Mouse (Mus musculus) liver, adult 2 months (tissue): ENCODE results near the gene Orc5. TPM values are rescaled to one million over a fixed set of nuclear protein-coding genes. Genes with fewer than 3 reads are reported as not detected.

ENCODE experiments used
- DNase-seq: peaks from one replicate; pipeline ENCODE4 v3.0.0-alpha.2; 2011; ENCODE audit warnings: low read depth, low spot score; ENCODE audit errors: extremely low read depth
- H3K27ac ChIP-seq: fragments of 200-500 bp; replicated peaks from 2 replicates; pipeline ENCODE4 v1.5.1; 2012; ENCODE audit warnings: low read depth, mild to moderate bottlenecking, control low read depth, inconsistent platforms, low read length; ENCODE audit not compliant: insufficient read depth
- H3K27me3 ChIP-seq: fragments of 200-500 bp; 2 replicates; pipeline ENCODE4 v1.6.1; 2012; ENCODE audit warnings: mild to moderate bottlenecking, moderate library complexity, low read length, inconsistent platforms; ENCODE audit not compliant: control insufficient read depth, insufficient read depth
- H3K36me3 ChIP-seq: fragments of 200-500 bp; 2 replicates; pipeline ENCODE4 v1.6.1; 2012; ENCODE audit warnings: low read length, inconsistent platforms; ENCODE audit not compliant: control insufficient read depth, insufficient read depth
- H3K4me1 ChIP-seq: fragments of 200-500 bp; 2 replicates; pipeline ENCODE4 v1.6.1; 2011; ENCODE audit warnings: low read length; ENCODE audit not compliant: control insufficient read depth, insufficient read depth
- H3K4me3 ChIP-seq: fragments of 200-500 bp; 2 replicates; pipeline ENCODE4 v1.5.1; 2011; ENCODE audit warnings: low read depth, mild to moderate bottlenecking, control low read depth, low read length, moderate library complexity; ENCODE audit not compliant: insufficient read depth
- H3K79me2 ChIP-seq: fragments of 200-500 bp; 2 replicates; pipeline ENCODE4 v1.6.1; 2012; ENCODE audit warnings: inconsistent platforms, mild to moderate bottlenecking, low read length, moderate library complexity; ENCODE audit not compliant: control insufficient read depth, insufficient read depth
- H3K9ac ChIP-seq: fragments of 200-500 bp; 2 replicates; pipeline ENCODE4 v1.6.1; 2012; ENCODE audit warnings: low read depth, mild to moderate bottlenecking, control low read depth, inconsistent platforms, low read length
- CTCF ChIP-seq: fragments of 200-500 bp; IDR thresholded peaks from 2 replicates; pipeline ENCODE4 v1.5.1; 2011; ENCODE audit warnings: low read depth, low read length, control low read depth
- POLR2A ChIP-seq: fragments of 200-500 bp; IDR thresholded peaks from 2 replicates; pipeline ENCODE4 v1.6.1; 2011; ENCODE audit warnings: low read length, control low read depth; ENCODE audit not compliant: insufficient read depth; ENCODE audit errors: extremely low read depth
- WGBS: fragments of 180-500 bp; shearing (Covaris S2); methylation state at CpG from one replicate; pipeline ENCODE4 v1.1.7; 2018; 5-methylcytosine and 5-hydroxymethylcytosine counted together
- polyA plus RNA-seq: library from polyadenylated mRNA; depleted of rRNA; stranded (reverse); fragments of >200 nt; gene quantifications from 2 replicates; pipeline ENCODE4 v1.2.3, GENCODE M21; 2012; rRNA removed
- total RNA-seq: library from RNA; depleted of rRNA; stranded (reverse); fragments of >200 nt; gene quantifications from 2 replicates; pipeline ENCODE4 v1.2.3, GENCODE M21; 2014; rRNA removed

Gene Orc5
- total and polyA plus RNA-seq, 2 experiments, result 1.7 to 16.1 TPM

- Histone ChIP-seq H3K27ac (no peak overlapping the region), H3K27me3 (no peaks in the 10 kb centered on the region), H3K9ac (no peak overlapping the region), H3K79me2 (no peaks in the 10 kb centered on the region), H3K4me3 (no peak overlapping the region), H3K36me3 (no peaks in the 10 kb centered on the region), H3K4me1 (no peaks in the 10 kb centered on the region)
- TF ChIP-seq POLR2A (no peak), CTCF (no peak)
- 86% methylated on average over 3 of the region's 3 CpGs for WGBS
- DNase-seq, result no peak
These were observed 98.5 kb downstream of the Orc5 start for GRCm38 (mm10) chr5:22451764-22452163.

DNA sequence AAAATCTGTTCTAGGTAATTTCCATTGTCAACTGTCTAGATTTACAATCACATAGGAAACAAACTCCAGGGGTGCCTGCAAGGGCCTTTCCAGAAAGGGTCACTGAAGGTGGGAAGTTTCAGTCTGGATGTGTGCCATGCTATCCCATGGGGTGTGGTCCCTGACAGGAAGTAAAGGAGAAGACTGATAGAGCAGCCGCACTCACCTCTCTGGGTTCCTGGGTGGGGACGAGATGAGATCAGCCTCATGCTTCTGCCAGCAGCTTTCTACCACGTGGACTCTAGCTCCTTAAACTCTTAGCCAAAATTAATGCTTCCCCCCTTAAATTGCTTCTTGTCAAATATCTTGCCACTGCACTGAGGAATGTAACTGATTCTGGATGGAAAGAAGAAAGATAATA lies 100.7 kb downstream of the Orc5 start:
- H3K27ac ChIP-seq, result no peak overlapping the region
- H3K79me2 ChIP-seq, result no peaks in the 10 kb centered on the region
- no peak for TF ChIP-seq CTCF
- no peak for TF ChIP-seq POLR2A
- H3K4me3 ChIP-seq, result no peak overlapping the region
- H3K4me1 ChIP-seq, result no peaks in the 10 kb centered on the region
- no peak for DNase-seq
- no peaks in the 10 kb centered on the region for H3K36me3 ChIP-seq
- WGBS, result 79% methylated on average over 3 of the region's 3 CpGs
- H3K9ac ChIP-seq, result no peak overlapping the region
- H3K27me3 ChIP-seq, result no peaks in the 10 kb centered on the region

Other genes with a start within 250 kb of the Orc5 start
- gene Reln, start 205.7 kb downstream of the Orc5 start, total RNA-seq, result 78.3 and 86.2 TPM in 2 replicates
- 31.7 and 40.5 TPM in 2 replicates for gene Reln, start 205.7 kb downstream of the Orc5 start, polyA plus RNA-seq
- gene Lhfpl3, start 195.6 kb upstream of the Orc5 start, total RNA-seq, result 0.07 TPM in 1 of 2 replicates, not detected in the other
- 0.02 TPM in 2 replicates for gene Lhfpl3, start 195.6 kb upstream of the Orc5 start, polyA plus RNA-seq